Mouse (Mus musculus): ENCODE results near the gene Fdxr. TPM values are rescaled to one million over a fixed set of nuclear protein-coding genes. Genes with fewer than 3 reads are reported as not detected.

Fdxr gene
- polyA plus RNA-seq, 1 experiment: 12.2 TPM

DNA sequence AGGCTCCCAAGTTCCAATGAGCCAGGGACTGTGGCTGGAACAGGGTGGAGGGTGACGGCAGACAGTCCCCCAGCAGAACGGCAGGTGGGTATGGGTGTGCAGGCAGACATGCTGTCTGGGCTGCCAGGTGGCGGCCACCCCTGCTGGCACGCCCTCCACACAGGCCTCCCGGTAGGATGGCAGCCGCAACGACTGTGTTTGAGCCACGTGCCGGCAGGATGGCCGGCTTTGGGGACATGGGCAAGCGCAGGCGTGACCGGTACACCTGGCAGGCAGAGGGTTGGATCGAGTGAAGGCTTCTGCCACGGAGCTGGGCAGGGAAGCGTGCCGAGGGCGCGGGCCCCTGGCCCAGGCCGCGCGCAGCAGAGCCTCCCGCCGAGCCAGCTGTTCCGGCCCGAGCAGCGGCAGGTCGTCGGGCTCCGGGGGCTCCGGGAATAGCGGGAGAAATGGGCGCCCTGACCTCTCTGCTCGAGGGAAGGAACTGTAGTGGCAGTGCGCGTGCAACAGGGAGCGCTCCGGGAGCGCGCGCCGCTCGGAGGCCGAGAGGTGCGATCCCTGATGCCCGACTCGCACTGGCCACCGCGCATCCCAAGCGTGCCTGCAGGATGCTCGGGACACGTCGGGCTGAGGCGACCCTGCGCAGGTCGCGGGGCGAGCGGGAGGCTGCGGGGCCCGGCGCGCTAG is 27.0 kb downstream of the Fdxr start:
- WGBS: 1% methylated on average over 62 of the region's 63 CpGs
- H3K4me3 ChIP-seq (ENCODE audit: low read depth, low read length): peak overlapping the region; percentile 0; the same call in 1 of the 2 replicates
- H3K27ac ChIP-seq (ENCODE audit: insufficient read depth, low read depth, low read length): no peak overlapping the region

GRCm38 (mm10) chr11:115247945-115248344 is 28.9 kb downstream of the Fdxr start:
- WGBS: 64% methylated on average over 6 of the region's 6 CpGs
- H3K4me3 ChIP-seq (ENCODE audit: low read depth, low read length): no peak overlapping the region
- peaks cover 29% of the 10 kb centered on the region for H3K27me3 ChIP-seq (ENCODE audit: control insufficient read depth, insufficient read depth, low read length)
- TF ChIP-seq CTCF (IDR thresholded peaks at IDR 0.05; ENCODE audit: extremely low read depth, insufficient read length, insufficient replicate concordance, low read depth, low read length) (no peak), POLR2A (IDR thresholded peaks at IDR 0.05; ENCODE audit: low read depth, low read length) (no peak)
- no peaks in the 10 kb centered on the region; the same call in 1 of the 2 replicates for H3K4me1 ChIP-seq (ENCODE audit: control insufficient read depth, insufficient read depth, insufficient read length, low read length)
- no peak overlapping the region for H3K27ac ChIP-seq (ENCODE audit: insufficient read depth, low read depth, low read length)
- peaks cover 13% of the 10 kb centered on the region; the same call in 1 of the 2 replicates for H3K36me3 ChIP-seq (ENCODE audit: control insufficient read depth, insufficient read depth, low read length)

More for the DNA sequence above, 27.0 kb downstream of the Fdxr start:
- Histone ChIP-seq H3K4me1 (ENCODE audit: control insufficient read depth, insufficient read depth, insufficient read length, low read length) (no peaks in the 10 kb centered on the region; the same call in 1 of the 2 replicates), H3K36me3 (ENCODE audit: control insufficient read depth, insufficient read depth, low read length) (peaks cover 2% of the 10 kb centered on the region; the same call in 1 of the 2 replicates), H3K27me3 (ENCODE audit: control insufficient read depth, insufficient read depth, low read length) (peaks cover 29% of the 10 kb centered on the region)
- TF ChIP-seq CTCF (IDR thresholded peaks at IDR 0.05; ENCODE audit: extremely low read depth, insufficient read length, insufficient replicate concordance, low read depth, low read length) (no peak), POLR2A (IDR thresholded peaks at IDR 0.05; ENCODE audit: low read depth, low read length) (no peak)

DNA sequence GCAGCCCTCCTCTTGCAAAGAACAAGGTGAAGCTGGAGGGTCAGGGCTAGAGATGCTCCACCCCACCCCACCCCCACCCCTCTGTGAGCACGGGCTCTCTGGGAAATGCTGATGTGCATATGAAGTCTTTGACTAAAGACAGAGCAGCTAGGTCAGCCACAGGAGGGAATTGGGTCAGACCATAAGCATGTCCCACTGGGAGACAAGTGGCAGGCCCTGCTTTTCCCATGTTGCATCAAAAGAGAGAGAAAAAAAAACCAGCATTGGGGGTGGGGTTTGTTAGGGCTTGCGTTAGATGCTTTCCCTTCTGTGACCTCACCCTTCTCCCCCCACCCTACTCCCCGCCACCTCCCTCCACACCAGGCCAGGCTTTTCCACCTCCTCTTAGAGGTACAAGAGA is 29.6 kb downstream of the Fdxr start:
- Histone ChIP-seq H3K4me3 (ENCODE audit: low read depth, low read length) (no peak overlapping the region), H3K27ac (ENCODE audit: insufficient read depth, low read depth, low read length) (no peak overlapping the region), H3K4me1 (ENCODE audit: control insufficient read depth, insufficient read depth, insufficient read length, low read length) (no peaks in the 10 kb centered on the region; the same call in 1 of the 2 replicates), H3K36me3 (ENCODE audit: control insufficient read depth, insufficient read depth, low read length) (peaks cover 13% of the 10 kb centered on the region; the same call in 1 of the 2 replicates), H3K27me3 (ENCODE audit: control insufficient read depth, insufficient read depth, low read length) (peaks cover 29% of the 10 kb centered on the region)
- no peak for TF ChIP-seq POLR2A (IDR thresholded peaks at IDR 0.05; ENCODE audit: low read depth, low read length)
- no peak for TF ChIP-seq CTCF (IDR thresholded peaks at IDR 0.05; ENCODE audit: extremely low read depth, insufficient read length, insufficient replicate concordance, low read depth, low read length)
- 41% methylated on average over 3 of the region's 3 CpGs for WGBS

DNA sequence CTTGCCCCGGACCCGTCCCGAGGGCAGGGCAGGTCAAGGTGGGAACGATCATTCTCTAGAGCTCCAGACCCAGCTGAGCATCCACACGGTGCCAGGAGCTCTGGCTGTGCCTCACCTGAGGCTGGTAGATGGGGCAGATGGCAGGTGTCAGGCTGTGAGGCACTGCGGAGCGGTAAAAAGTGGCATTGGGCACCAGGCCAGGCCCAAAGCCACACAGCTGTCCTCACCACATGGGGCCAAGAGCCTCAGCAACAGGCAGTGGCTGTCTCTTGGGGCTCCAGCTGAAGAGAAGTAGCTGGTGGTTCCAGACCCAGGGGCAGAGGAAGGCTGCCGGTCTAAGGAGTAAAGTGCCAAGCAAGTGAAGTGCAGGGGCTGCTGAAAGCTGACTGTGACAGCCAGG is 30.5 kb downstream of the Fdxr start:
- Histone ChIP-seq H3K4me1 (ENCODE audit: control insufficient read depth, insufficient read depth, insufficient read length, low read length) (no peaks in the 10 kb centered on the region; the same call in 1 of the 2 replicates), H3K4me3 (ENCODE audit: low read depth, low read length) (no peak overlapping the region), H3K27me3 (ENCODE audit: control insufficient read depth, insufficient read depth, low read length) (peaks cover 29% of the 10 kb centered on the region), H3K36me3 (ENCODE audit: control insufficient read depth, insufficient read depth, low read length) (peaks cover 13% of the 10 kb centered on the region; the same call in 1 of the 2 replicates), H3K27ac (ENCODE audit: insufficient read depth, low read depth, low read length) (no peak overlapping the region)
- no peak for TF ChIP-seq POLR2A (IDR thresholded peaks at IDR 0.05; ENCODE audit: low read depth, low read length)
- no peak for TF ChIP-seq CTCF (IDR thresholded peaks at IDR 0.05; ENCODE audit: extremely low read depth, insufficient read length, insufficient replicate concordance, low read depth, low read length)
- WGBS: 58% methylated on average over 8 of the region's 8 CpGs

DNA sequence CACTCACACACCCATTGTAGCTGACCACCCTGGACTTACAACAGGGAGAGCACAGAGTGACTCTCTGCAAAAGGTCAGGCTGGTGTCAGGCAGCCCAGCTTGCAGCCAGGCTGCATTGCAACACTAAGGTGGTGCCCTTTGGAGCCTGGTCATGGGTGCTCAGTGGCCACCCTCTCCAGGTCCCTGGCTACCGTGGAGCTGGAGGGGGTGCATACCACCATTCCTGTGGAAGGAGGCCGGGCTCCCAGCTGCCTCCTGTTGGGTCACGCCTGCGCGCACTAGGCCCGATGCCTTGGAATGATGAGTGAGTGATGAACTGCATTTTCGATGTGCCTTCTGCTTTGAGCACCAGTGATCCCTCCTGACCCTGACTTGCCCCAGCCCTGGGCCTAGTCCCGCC is 32.0 kb downstream of the Fdxr start:
- no peaks in the 10 kb centered on the region; the same call in 1 of the 2 replicates for H3K4me1 ChIP-seq (ENCODE audit: control insufficient read depth, insufficient read depth, insufficient read length, low read length)
- H3K36me3 ChIP-seq (ENCODE audit: control insufficient read depth, insufficient read depth, low read length): peaks cover 13% of the 10 kb centered on the region; the same call in 1 of the 2 replicates
- no peak overlapping the region for H3K4me3 ChIP-seq (ENCODE audit: low read depth, low read length)
- H3K27ac ChIP-seq (ENCODE audit: insufficient read depth, low read depth, low read length): no peak overlapping the region
- TF ChIP-seq CTCF (IDR thresholded peaks at IDR 0.05; ENCODE audit: extremely low read depth, insufficient read length, insufficient replicate concordance, low read depth, low read length): no peak
- TF ChIP-seq POLR2A (IDR thresholded peaks at IDR 0.05; ENCODE audit: low read depth, low read length): no peak
- WGBS: 89% methylated on average over 8 of the region's 8 CpGs
- peaks cover 15% of the 10 kb centered on the region for H3K27me3 ChIP-seq (ENCODE audit: control insufficient read depth, insufficient read depth, low read length)

DNA sequence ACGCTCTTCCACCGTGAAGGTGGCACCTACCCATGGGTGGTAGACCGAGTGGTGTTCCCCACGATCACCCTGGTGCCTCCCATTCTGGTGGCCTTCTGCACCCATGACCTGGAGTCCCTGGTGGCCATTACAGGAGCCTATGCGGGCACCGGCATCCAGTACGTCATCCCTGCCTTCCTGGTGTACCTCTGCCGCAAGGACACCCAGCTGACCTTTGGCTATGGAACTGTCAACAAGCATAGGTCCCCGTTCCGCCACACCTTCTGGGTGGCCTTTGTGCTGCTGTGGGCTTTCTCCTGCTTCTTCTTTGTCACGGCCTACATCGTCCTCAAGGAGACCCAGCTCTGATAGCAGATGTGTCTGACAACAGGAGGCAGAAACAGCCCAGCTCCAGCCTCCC is 33.1 kb downstream of the Fdxr start:
- Histone ChIP-seq H3K27ac (ENCODE audit: insufficient read depth, low read depth, low read length) (no peak overlapping the region), H3K4me3 (ENCODE audit: low read depth, low read length) (no peak overlapping the region), H3K36me3 (ENCODE audit: control insufficient read depth, insufficient read depth, low read length) (peaks cover 13% of the 10 kb centered on the region; the same call in 1 of the 2 replicates), H3K4me1 (ENCODE audit: control insufficient read depth, insufficient read depth, insufficient read length, low read length) (no peaks in the 10 kb centered on the region), H3K27me3 (ENCODE audit: control insufficient read depth, insufficient read depth, low read length) (peaks cover 4% of the 10 kb centered on the region)
- 91% methylated on average over 12 of the region's 12 CpGs for WGBS
- TF ChIP-seq CTCF (IDR thresholded peaks at IDR 0.05; ENCODE audit: extremely low read depth, insufficient read length, insufficient replicate concordance, low read depth, low read length): no peak

GRCm38 (mm10) chr11:115242746-115243145 is 34.1 kb downstream of the Fdxr start:
- no peak overlapping the region for H3K27ac ChIP-seq (ENCODE audit: insufficient read depth, low read depth, low read length)
- no peaks in the 10 kb centered on the region for H3K27me3 ChIP-seq (ENCODE audit: control insufficient read depth, insufficient read depth, low read length)
- H3K36me3 ChIP-seq (ENCODE audit: control insufficient read depth, insufficient read depth, low read length): peaks cover 13% of the 10 kb centered on the region; the same call in 1 of the 2 replicates
- no peak for TF ChIP-seq CTCF (IDR thresholded peaks at IDR 0.05; ENCODE audit: extremely low read depth, insufficient read length, insufficient replicate concordance, low read depth, low read length)
- TF ChIP-seq POLR2A (IDR thresholded peaks at IDR 0.05; ENCODE audit: low read depth, low read length): no peak
- no peaks in the 10 kb centered on the region for H3K4me1 ChIP-seq (ENCODE audit: control insufficient read depth, insufficient read depth, insufficient read length, low read length)
- 88% methylated on average over 3 of the region's 3 CpGs for WGBS
- H3K4me3 ChIP-seq (ENCODE audit: low read depth, low read length): no peak overlapping the region

Measured in small intestine, adult 2 months (tissue).